Mouse (Mus musculus): ENCODE data around the gene Gli3. TPM values are rescaled to one million over a fixed set of nuclear protein-coding genes. Genes with fewer than 3 reads are reported as not detected.

The Gli3 gene
- polyA plus RNA-seq, 1 experiment from 2014 or later = 26.8 TPM

DNA sequence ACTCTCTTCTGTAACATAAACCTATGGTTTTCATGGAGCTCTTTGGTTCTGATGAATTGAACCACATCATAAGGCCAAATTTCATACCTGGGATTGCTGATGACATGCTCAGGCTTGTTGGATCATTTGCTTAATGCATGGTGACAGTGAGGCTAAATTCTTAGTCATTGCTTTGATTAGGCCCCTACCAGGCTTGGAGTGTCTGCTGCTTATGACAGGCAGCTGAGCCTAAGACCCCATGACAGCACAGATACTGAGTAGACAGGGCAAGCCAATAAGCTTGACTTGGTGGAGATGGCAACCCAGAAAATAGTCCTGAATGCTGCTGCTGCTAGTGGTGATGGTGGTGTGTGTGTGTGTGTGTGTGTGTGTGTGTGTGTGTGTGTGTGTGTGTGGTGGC is 47.9 kb downstream of the Gli3 start:
- Histone ChIP-seq H3K9me3 (replicated peaks) (no peaks in the 10 kb centered on the region), H3K9ac (no peak overlapping the region), H3K4me3 (no peak overlapping the region), H3K27me3 (no peaks in the 10 kb centered on the region), H3K4me1 (peaks cover 39% of the 10 kb centered on the region), H3K36me3 (ENCODE audit: poor library complexity, severe bottlenecking) (no peaks in the 10 kb centered on the region), H3K4me2 (no peak overlapping the region), H3K27ac (no peak overlapping the region)
- no peak for ATAC-seq

DNA sequence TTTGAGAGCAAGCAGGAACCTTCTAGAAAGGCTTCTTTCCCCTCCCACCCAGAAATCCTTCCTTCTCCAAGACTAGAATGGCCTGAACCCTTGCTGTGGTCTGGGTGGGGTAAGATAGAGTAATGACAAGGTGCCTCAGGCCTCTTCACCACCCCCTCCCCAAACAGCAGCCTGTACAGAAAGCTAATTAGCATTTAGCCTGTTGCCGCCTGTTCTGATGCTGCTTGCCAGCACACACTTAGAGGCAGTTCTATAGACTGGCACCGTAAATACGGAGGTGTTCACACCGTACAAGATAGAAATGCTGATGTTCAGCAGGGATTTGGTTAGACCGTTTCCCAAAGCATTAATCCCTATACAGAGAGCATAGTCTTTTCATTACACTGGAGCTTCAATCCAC is 50.1 kb downstream of the Gli3 start:
- Histone ChIP-seq H3K4me3 (no peak overlapping the region), H3K27ac (no peak overlapping the region), H3K27me3 (no peaks in the 10 kb centered on the region), H3K36me3 (ENCODE audit: poor library complexity, severe bottlenecking) (no peaks in the 10 kb centered on the region), H3K4me1 (peaks cover 49% of the 10 kb centered on the region), H3K4me2 (no peak overlapping the region), H3K9ac (no peak overlapping the region), H3K9me3 (replicated peaks) (no peaks in the 10 kb centered on the region)
- ATAC-seq = peak; percentile 55; the same call in 1 of the 2 replicates
- 28% methylated on average over 5 of the region's 5 CpGs for WGBS

DNA sequence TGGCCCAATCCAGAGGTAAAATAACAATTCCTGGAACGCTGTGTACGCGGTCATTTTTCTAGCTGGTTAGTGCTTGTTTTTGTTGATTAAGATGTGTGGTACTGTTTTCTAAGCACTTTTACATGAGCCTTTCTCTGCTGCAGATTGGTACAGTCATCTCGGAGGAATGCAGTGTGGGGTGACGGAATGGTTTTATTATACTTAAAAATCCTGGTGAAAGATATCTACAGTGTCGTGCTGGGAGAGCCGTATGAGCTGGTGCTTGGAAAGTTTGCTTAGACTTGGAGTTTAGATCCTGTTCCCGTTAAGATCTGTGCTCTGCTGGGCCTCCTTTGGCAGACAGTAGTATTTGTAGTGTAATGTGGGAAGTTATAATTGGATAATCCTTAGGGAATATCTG is 51.0 kb downstream of the Gli3 start:
- no peak for ATAC-seq
- H3K4me2 ChIP-seq = no peak overlapping the region
- H3K4me3 ChIP-seq = no peak overlapping the region
- no peaks in the 10 kb centered on the region for H3K27me3 ChIP-seq
- 81% methylated on average over 8 of the region's 8 CpGs for WGBS
- no peak overlapping the region for H3K27ac ChIP-seq
- H3K9ac ChIP-seq = no peak overlapping the region
- H3K9me3 ChIP-seq (replicated peaks) = no peaks in the 10 kb centered on the region
- H3K36me3 ChIP-seq (ENCODE audit: poor library complexity, severe bottlenecking) = no peaks in the 10 kb centered on the region
- peaks cover 52% of the 10 kb centered on the region for H3K4me1 ChIP-seq

DNA sequence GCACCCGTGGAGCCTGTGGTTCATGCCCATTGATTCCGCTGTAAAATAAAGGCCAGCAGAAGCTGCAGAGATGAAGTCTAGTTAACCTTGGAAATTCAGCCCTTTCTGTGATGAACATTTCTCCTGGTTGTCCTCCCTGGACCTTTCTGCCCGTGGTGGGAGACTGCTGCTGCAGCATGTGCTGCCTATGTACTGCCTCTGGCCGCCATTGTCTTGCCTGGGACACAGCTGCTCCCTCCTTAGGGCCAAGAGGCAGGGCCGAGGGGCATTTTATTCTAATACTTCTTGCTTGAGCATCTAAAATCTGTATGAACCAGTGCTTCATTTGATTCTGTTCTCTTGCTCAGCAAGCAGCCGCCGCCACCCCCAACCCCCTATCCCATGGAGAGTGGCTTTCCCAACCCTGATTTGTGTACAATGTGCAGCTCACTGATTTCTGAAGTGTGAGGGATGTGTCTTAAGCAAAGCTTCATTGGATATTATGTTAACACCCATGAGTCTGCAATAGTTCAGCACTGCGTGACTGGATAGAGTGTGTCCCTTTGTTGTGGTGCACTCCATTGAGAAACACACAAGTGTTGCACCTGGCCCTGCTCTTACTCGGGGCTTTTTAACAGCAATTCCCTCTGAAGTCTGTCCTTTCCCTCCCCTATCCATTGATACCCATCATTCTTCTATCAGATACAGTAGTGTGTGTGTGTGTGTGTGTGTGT is 54.2 kb downstream of the Gli3 start:
- no peak overlapping the region; the same call in 1 of the 2 replicates for H3K27ac ChIP-seq
- 73% methylated on average over 9 of the region's 9 CpGs for WGBS
- H3K9me3 ChIP-seq (replicated peaks) = no peaks in the 10 kb centered on the region
- no peak overlapping the region for H3K4me3 ChIP-seq
- ATAC-seq = peak; percentile 33; the same call in 1 of the 2 replicates
- no peaks in the 10 kb centered on the region for H3K27me3 ChIP-seq
- peaks cover 57% of the 10 kb centered on the region for H3K4me1 ChIP-seq
- no peak overlapping the region for H3K4me2 ChIP-seq
- H3K36me3 ChIP-seq (ENCODE audit: poor library complexity, severe bottlenecking) = no peaks in the 10 kb centered on the region
- no peak overlapping the region for H3K9ac ChIP-seq

DNA sequence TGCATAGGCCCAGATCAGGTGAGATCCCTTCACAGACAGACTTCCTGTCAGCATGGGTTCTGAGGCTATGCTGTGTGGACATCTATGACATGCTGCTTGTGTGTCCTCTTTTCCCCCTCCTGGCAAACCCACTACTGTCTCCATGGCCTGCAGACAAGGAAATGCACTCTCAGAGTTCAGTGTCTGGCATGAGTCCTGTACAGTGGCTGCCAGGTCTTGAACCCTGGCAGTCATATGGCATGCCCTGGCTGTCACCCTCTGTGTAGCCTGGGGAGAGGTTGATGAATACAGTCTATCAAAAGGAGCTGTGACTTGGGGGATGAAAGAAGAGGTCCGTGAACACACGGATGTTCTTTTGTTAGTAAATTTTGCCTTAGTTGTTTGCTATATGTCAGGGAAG is 57.3 kb downstream of the Gli3 start:
- Histone ChIP-seq H3K9me3 (replicated peaks) (no peaks in the 10 kb centered on the region), H3K4me1 (peaks cover 30% of the 10 kb centered on the region), H3K4me2 (no peak overlapping the region), H3K36me3 (ENCODE audit: poor library complexity, severe bottlenecking) (no peaks in the 10 kb centered on the region), H3K27me3 (no peaks in the 10 kb centered on the region), H3K9ac (no peak overlapping the region), H3K27ac (peak overlapping the region; percentile 8; the same call in 1 of the 2 replicates), H3K4me3 (no peak overlapping the region)
- ATAC-seq = no peak
- 37% methylated on average over 2 of the region's 2 CpGs for WGBS

DNA sequence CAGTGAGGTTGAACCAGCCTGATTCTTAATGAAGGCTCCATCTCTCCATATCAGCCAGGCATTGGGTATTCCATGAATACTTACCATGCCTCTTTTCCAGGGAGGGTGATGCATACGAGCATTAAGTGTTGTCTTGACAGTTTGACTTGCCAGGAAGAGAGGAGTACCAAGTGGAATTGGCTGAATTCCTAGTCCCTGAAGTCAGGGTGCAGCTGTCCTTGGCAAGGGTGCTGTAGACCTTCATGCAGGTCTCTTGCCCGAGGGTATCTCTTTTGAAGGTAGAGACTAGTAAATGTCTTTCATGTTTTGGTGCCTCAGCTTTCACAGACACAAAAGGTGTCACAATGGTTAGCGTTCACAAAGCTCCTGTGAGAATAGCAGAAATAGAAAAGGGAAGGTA is 59.1 kb downstream of the Gli3 start:
- Histone ChIP-seq H3K4me2 (no peak overlapping the region), H3K4me1 (peaks cover 23% of the 10 kb centered on the region), H3K9ac (no peak overlapping the region), H3K9me3 (replicated peaks) (no peaks in the 10 kb centered on the region), H3K27ac (no peak overlapping the region), H3K4me3 (no peak overlapping the region), H3K36me3 (ENCODE audit: poor library complexity, severe bottlenecking) (no peaks in the 10 kb centered on the region), H3K27me3 (no peaks in the 10 kb centered on the region)
- 73% methylated on average over 3 of the region's 3 CpGs for WGBS
- ATAC-seq = no peak

DNA sequence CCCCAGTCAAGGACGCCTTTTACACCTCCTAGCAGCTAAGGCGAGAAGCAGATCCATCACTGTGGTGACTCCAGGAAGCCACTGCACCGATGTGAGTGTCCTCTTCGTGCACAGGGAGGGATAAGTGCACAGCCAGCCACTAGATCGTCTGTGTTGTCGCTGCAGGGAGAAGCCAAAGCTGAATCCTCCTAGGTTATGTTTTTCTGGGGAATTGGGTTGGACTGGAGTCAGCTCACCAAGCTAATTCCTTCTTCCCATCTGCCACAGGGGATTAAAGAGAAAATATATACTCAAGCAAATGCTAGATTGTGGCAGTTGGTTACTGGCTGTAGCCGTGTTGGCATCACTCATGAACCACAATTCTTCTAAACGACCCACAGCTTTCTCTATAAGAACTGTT is 61.2 kb downstream of the Gli3 start:
- no peaks in the 10 kb centered on the region for H3K36me3 ChIP-seq (ENCODE audit: poor library complexity, severe bottlenecking)
- no peak overlapping the region for H3K4me3 ChIP-seq
- no peaks in the 10 kb centered on the region for H3K27me3 ChIP-seq
- no peak overlapping the region for H3K27ac ChIP-seq
- no peak overlapping the region for H3K9ac ChIP-seq
- peaks cover 17% of the 10 kb centered on the region for H3K4me1 ChIP-seq
- H3K4me2 ChIP-seq = no peak overlapping the region
- ATAC-seq = no peak
- 83% methylated on average over 8 of the region's 8 CpGs for WGBS
- no peaks in the 10 kb centered on the region for H3K9me3 ChIP-seq (replicated peaks)

DNA sequence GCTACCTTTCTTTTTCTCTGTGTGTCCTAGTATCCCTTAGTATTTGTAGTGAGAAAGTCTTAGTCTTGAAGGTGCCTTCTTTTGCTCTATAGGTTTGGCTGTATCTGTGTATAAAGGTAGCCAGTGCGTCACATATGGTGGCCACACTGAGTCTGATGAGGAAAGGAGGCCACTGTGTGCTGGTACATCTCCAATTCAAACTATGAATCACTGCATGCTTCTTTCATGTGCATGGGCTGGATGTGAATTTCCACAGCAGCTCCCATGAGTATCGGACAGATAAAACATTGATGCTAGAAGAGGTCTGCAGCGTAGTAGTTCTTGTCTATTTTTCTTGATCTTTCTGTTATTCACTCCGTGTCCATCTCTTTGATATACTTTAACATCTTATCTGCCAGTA is 63.7 kb downstream of the Gli3 start:
- H3K9ac ChIP-seq = no peak overlapping the region
- no peaks in the 10 kb centered on the region for H3K9me3 ChIP-seq (replicated peaks)
- no peak overlapping the region for H3K4me2 ChIP-seq
- WGBS = 93% methylated on average over 4 of the region's 4 CpGs
- no peak overlapping the region for H3K27ac ChIP-seq
- no peak for ATAC-seq
- H3K36me3 ChIP-seq (ENCODE audit: poor library complexity, severe bottlenecking) = no peaks in the 10 kb centered on the region
- no peaks in the 10 kb centered on the region for H3K27me3 ChIP-seq
- no peak overlapping the region for H3K4me3 ChIP-seq
- H3K4me1 ChIP-seq = peaks cover 13% of the 10 kb centered on the region

DNA sequence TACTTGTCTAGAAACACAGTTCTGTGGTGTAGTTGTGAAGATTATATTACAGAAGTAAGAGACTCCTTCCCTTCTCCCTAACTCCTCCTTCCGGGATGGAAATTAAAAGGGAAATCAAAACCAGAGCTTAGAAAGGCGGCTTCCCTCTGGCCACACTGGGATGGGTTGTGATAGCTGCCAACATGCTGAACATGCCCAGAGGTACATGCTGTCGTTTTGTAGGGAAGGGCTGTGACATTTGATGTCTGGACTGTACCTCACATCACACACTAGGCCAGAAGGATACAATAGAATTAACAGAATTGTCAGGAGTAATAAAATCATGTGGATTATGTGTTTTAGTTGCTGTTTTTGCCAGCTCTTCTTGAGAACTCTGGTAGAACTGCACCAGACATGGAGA is 68.5 kb downstream of the Gli3 start:
- H3K27me3 ChIP-seq = no peaks in the 10 kb centered on the region
- no peak overlapping the region for H3K4me2 ChIP-seq
- ATAC-seq = no peak
- no peak overlapping the region for H3K9ac ChIP-seq
- H3K9me3 ChIP-seq (replicated peaks) = no peaks in the 10 kb centered on the region
- peaks cover 9% of the 10 kb centered on the region for H3K4me1 ChIP-seq
- no peaks in the 10 kb centered on the region for H3K36me3 ChIP-seq (ENCODE audit: poor library complexity, severe bottlenecking)
- H3K27ac ChIP-seq = no peak overlapping the region
- no peak overlapping the region for H3K4me3 ChIP-seq
- 82% methylated on average over 3 of the region's 3 CpGs for WGBS

DNA sequence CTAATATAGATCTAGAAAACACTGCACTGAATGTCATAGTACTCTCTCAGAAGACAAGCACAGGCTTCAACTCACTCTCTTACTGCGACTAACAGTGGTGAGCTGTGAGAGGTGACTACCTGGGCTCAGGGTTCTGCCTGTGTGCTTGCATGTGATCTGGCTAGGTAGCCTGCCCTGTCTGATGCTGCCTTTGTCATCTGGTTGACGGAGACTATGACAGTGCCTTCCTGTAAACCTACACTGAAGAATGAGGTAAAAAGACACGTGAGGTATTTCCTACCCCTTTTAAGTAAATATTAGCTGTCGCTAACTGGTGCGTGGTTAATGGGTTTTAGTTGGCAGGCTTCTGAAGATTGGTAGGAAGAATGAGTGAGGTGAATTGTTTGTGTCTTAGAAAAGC is 74.2 kb downstream of the Gli3 start:
- Histone ChIP-seq H3K27ac (peak overlapping the region; percentile 35), H3K36me3 (ENCODE audit: poor library complexity, severe bottlenecking) (no peaks in the 10 kb centered on the region)
- ATAC-seq = peak; percentile 48

DNA sequence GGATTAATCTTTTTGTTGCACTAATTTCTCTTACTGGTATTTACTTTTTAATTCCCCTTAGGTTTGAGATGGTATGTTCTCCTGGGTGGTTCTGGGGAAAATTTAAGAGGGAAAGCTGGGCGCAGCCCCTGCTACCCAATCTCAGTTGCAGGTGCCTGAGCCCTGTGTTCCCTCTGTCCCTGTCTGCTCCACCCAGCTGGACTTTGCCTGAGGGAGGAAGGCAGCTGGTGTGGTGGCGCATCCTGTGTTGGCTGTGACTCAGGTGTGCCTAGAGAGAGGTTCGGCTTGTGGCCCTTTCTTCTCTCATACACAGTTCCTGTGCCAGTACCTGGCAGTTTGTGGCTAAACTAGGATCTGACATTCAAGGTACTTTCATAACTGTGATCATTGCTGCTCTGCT is 74.6 kb downstream of the Gli3 start:
- ATAC-seq = no peak
- WGBS = 42% methylated on average over 3 of the region's 3 CpGs
- H3K4me1 ChIP-seq = peaks cover 49% of the 10 kb centered on the region

More for the DNA sequence above, 74.2 kb downstream of the Gli3 start:
- Histone ChIP-seq H3K9me3 (replicated peaks) (no peaks in the 10 kb centered on the region), H3K4me1 (peaks cover 45% of the 10 kb centered on the region), H3K4me2 (no peak overlapping the region), H3K27me3 (no peaks in the 10 kb centered on the region), H3K9ac (no peak overlapping the region), H3K4me3 (no peak overlapping the region)
- 30% methylated on average over 5 of the region's 5 CpGs for WGBS

DNA sequence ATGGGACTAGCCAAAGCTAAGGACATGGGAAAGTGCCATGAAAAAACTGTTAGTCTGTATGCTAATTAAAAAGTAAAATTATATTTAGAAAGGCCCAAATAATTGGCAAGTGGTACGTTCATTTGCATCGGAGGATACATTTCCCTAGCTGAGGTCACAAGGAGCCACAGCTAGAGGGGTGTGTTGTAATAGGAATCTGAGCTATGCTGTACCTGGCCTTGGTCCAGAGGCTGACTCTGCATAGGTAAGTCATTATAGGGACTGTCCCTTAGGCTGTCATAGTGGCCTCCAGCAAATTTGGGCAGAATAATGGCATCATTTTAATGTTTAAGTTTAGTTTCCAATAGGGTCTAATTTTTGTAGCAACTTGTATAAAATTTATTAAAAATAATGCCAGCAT is 75.4 kb downstream of the Gli3 start:
- Histone ChIP-seq H3K4me2 (no peak overlapping the region), H3K27ac (no peak overlapping the region), H3K36me3 (ENCODE audit: poor library complexity, severe bottlenecking) (no peaks in the 10 kb centered on the region), H3K27me3 (no peaks in the 10 kb centered on the region), H3K9ac (no peak overlapping the region), H3K9me3 (replicated peaks) (no peaks in the 10 kb centered on the region), H3K4me3 (no peak overlapping the region), H3K4me1 (peaks cover 56% of the 10 kb centered on the region)
- 49% methylated on average over 2 of the region's 2 CpGs for WGBS
- no peak for ATAC-seq

More for the DNA sequence above, 74.6 kb downstream of the Gli3 start:
- Histone ChIP-seq H3K9ac (no peak overlapping the region), H3K27ac (peak overlapping the region; percentile 35), H3K4me2 (no peak overlapping the region), H3K36me3 (ENCODE audit: poor library complexity, severe bottlenecking) (no peaks in the 10 kb centered on the region), H3K9me3 (replicated peaks) (no peaks in the 10 kb centered on the region), H3K27me3 (no peaks in the 10 kb centered on the region), H3K4me3 (no peak overlapping the region)

DNA sequence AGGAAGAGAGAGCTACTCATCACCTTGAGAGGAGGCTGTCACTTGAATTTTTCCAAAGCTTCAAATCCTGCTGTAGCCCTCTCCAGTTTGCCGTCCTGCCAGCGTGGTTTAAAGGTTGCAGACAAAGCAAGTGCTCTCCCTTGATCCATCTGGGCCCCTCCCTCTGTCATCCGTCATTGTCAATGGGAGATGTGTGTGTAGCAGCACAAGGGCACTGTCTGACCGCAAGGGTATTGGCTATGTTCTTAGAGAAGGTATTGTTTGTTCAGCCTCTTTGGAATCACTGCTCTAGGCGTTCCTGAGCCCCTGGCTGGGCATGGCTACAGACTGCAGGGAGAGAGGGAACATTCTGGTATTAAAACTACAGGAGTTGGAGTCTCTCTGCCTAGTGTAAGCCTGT is 79.0 kb downstream of the Gli3 start:
- no peak for ATAC-seq
- 4% methylated on average over 5 of the region's 5 CpGs for WGBS

More for the DNA sequence above, 79.0 kb downstream of the Gli3 start:
- H3K27me3 ChIP-seq = no peaks in the 10 kb centered on the region
- no peak overlapping the region for H3K4me3 ChIP-seq
- no peaks in the 10 kb centered on the region for H3K36me3 ChIP-seq (ENCODE audit: poor library complexity, severe bottlenecking)
- H3K9me3 ChIP-seq (replicated peaks) = no peaks in the 10 kb centered on the region
- H3K27ac ChIP-seq = peak overlapping the region; percentile 89
- peak overlapping the region; percentile 19; the same call in 1 of the 2 replicates for H3K9ac ChIP-seq
- peaks cover 90% of the 10 kb centered on the region for H3K4me1 ChIP-seq
- H3K4me2 ChIP-seq = peak overlapping the region; percentile 14
